Mouse (Mus musculus) ES-Bruce4 (cell line): ENCODE data around the gene Zmynd12. TPM values are rescaled to one million over a fixed set of nuclear protein-coding genes. Genes with fewer than 3 reads are reported as not detected.

Source experiments
- H3K27ac ChIP-seq: 2 replicates; pipeline ENCODE4 v1.5.1; 2012; ENCODE audit warnings: low read length, inconsistent platforms; ENCODE audit not compliant: insufficient read depth
- H3K27me3 ChIP-seq: 2 replicates; pipeline ENCODE4 v1.6.1; 2012; ENCODE audit warnings: mild to moderate bottlenecking, low read length, inconsistent platforms; ENCODE audit not compliant: control insufficient read depth, poor library complexity, insufficient read depth, severe bottlenecking
- H3K36me3 ChIP-seq: 2 replicates; pipeline ENCODE4 v1.6.1; 2012; ENCODE audit warnings: inconsistent platforms, mild to moderate bottlenecking, low read length, moderate library complexity; ENCODE audit not compliant: control insufficient read depth, poor library complexity, insufficient read depth, severe bottlenecking
- H3K4me1 ChIP-seq: one replicate; pipeline ENCODE4 v1.8.1; 2011; ENCODE audit warnings: low read length; ENCODE audit not compliant: control insufficient read depth, insufficient read depth
- H3K4me3 ChIP-seq: 2 replicates; pipeline ENCODE4 v1.5.1; 2011; ENCODE audit warnings: low read depth, mild to moderate bottlenecking, low read length
- H3K9ac ChIP-seq: 2 replicates; pipeline ENCODE4 v1.6.1; 2012; ENCODE audit warnings: low read depth, mild to moderate bottlenecking, inconsistent platforms; ENCODE audit not compliant: poor library complexity, severe bottlenecking
- H3K9me3 ChIP-seq: replicated peaks from 2 replicates; pipeline ENCODE4 v1.6.1; 2012; ENCODE audit warnings: mild to moderate bottlenecking, low read length, inconsistent platforms; ENCODE audit not compliant: control insufficient read depth, poor library complexity, insufficient read depth, severe bottlenecking
- CTCF ChIP-seq: IDR thresholded peaks from one replicate; pipeline ENCODE4 v1.8.1; 2011; ENCODE audit warnings: low read depth, low read length
- EP300 ChIP-seq: IDR thresholded peaks from 2 replicates; pipeline ENCODE4 v1.6.1; 2011; ENCODE audit warnings: low read depth, low read length; ENCODE audit not compliant: insufficient read depth
- POLR2A ChIP-seq: IDR thresholded peaks from one replicate; pipeline ENCODE4 v1.8.1; 2011; ENCODE audit warnings: low read length; ENCODE audit not compliant: insufficient read depth
- polyA plus RNA-seq: library from polyadenylated mRNA; stranded (reverse); fragments of >200 nt; gene quantifications from 2 replicates; pipeline ENCODE4 v1.2.4, GENCODE M21; 2011; ENCODE audit warnings: low read depth; ENCODE audit not compliant: missing spikeins, insufficient read depth, insufficient read length

Zmynd12 gene
- polyA plus RNA-seq, 1 experiment, result 0.96 TPM

DNA sequence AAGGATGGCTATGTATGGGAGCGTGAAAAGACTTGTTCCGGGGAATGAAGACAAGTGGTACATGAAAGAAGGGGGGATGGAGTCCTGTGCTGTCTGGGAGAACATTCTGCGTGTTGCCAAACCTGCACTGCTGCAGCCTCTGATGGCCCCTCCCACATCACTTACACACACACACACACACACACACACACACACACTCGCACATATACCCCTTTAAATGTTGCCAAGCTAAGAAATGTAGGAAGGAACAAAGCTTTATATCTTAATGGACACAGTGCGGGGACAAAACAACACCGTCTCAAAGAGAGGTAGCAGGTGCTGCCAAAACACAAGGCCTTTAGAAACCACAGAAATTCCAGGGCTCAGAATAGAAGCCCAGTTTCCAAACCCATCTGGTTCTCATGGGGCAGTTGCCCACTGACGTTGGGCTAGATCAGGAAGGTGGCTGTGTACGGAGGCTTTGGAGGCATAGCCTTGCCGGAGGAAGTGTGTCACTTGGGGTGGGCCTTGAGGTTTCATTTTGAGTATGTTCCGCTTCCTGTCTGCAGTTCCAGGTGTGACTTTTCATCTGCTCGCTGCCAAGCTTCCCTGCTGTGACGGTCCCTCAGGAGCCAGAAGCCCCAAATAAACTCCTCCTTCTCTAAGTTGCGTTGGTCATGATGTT is 41.3 kb downstream of the Zmynd12 start:
- Histone ChIP-seq H3K9me3 (no peaks in the 10 kb centered on the region), H3K9ac (no peak overlapping the region), H3K4me3 (no peak overlapping the region), H3K27ac (no peak overlapping the region), H3K4me1 (no peaks in the 10 kb centered on the region), H3K36me3 (no peaks in the 10 kb centered on the region), H3K27me3 (no peaks in the 10 kb centered on the region)
- TF ChIP-seq CTCF (no peak), POLR2A (no peak), EP300 (no peak)

DNA sequence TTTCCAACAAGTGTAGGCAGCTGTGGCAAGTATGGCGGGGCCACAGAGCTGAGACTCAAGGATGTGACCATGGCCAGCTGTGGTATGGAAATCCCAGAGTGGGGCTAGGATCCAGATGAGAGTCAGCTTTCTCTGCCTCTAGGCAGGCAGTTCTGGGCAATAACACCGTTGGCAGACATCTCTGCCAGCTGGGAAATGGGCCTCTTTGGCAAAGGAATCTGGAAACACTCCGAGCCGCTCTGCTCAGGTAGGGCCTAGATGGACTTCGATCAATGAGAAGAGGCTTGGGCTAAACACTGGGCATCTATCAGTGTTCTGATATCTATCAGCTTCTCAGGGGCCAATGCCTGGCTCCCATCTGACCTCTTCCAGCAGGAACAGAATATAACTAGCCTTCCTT is 43.2 kb downstream of the Zmynd12 start:
- no peak overlapping the region for H3K4me3 ChIP-seq
- H3K27me3 ChIP-seq, result no peaks in the 10 kb centered on the region
- H3K9ac ChIP-seq, result no peak overlapping the region
- no peaks in the 10 kb centered on the region for H3K9me3 ChIP-seq
- H3K4me1 ChIP-seq, result no peaks in the 10 kb centered on the region
- no peak overlapping the region for H3K27ac ChIP-seq
- no peak for TF ChIP-seq CTCF
- TF ChIP-seq EP300, result no peak
- no peaks in the 10 kb centered on the region for H3K36me3 ChIP-seq

DNA sequence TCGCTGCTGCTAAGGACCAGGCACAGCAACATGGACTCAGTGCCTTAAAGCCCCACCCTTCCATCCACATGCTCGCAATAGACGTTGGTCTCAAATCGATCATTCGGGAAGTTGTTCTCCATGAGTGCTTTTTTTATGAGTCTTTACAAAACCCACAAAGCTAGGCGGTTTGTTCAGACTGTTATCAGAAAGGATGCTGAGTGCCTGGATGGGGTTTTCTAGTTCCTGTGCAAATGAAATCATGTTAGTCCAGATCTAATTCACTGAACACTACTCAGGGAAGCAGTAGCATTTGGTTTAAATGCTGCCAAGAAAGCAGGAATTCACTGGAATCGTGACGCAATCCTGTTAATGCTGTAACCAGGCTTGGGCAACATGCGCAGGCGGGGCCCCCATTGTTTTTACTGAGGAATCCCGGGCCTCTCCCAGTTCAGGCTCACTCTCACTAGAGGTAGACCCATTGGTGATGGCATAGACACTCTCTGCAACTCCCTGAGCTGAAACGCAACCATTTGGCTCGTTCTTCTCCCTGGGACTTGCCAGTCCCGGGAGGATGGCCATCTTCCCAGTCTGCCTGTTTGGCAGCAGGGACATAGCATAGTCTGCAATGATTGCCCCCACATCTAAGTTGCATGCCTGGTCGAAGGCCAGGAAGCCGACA is 45.2 kb downstream of the Zmynd12 start:
- H3K4me3 ChIP-seq, result no peak overlapping the region
- H3K27ac ChIP-seq, result no peak overlapping the region
- H3K27me3 ChIP-seq, result no peaks in the 10 kb centered on the region
- no peaks in the 10 kb centered on the region for H3K9me3 ChIP-seq
- TF ChIP-seq EP300 (no peak), CTCF (no peak), POLR2A (no peak)
- no peaks in the 10 kb centered on the region for H3K36me3 ChIP-seq
- no peak overlapping the region for H3K9ac ChIP-seq
- no peaks in the 10 kb centered on the region for H3K4me1 ChIP-seq

DNA sequence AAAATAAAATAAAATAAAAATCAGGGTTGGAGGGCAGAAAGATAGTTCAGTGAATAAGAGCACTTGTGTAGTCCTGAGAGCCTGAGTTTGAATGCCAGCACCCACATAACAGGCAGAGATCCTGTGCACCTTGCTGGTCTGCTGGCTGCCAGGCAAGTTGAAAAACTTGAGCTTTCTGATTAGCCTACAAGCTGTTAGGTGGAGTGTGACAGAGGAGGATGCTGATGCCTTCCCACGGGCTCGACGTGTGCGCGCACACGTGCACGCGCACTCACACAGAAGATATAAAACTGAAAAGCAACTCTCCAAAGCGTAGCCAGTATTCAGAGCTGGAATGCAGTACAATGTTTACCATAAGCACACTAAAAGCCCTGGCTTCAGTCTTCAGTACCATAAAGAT is 49.9 kb downstream of the Zmynd12 start:
- Histone ChIP-seq H3K9ac (no peak overlapping the region), H3K36me3 (no peaks in the 10 kb centered on the region), H3K4me1 (no peaks in the 10 kb centered on the region), H3K4me3 (no peak overlapping the region), H3K9me3 (no peaks in the 10 kb centered on the region), H3K27me3 (no peaks in the 10 kb centered on the region), H3K27ac (no peak overlapping the region)
- TF ChIP-seq POLR2A (no peak), EP300 (no peak), CTCF (no peak)

DNA sequence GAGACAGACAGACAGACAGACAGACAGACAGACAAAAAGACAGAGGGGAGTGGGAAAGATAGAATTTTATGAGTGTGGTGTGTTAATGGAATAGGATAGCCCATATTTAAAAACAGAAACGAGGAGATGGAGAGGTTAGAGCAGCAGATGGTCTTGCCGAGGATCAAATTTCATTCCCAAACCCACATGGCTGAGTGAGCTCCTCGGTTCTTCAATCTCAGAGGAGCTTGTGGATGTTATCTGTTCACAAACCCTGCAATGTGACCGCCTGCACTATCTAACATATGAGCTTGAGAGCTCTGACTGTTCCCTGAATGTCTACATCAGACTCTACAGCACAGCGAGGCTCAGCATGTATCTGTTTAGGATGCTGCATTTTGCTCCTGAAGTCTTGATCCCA is 50.5 kb downstream of the Zmynd12 start:
- H3K9ac ChIP-seq, result no peak overlapping the region
- no peaks in the 10 kb centered on the region for H3K27me3 ChIP-seq
- H3K27ac ChIP-seq, result no peak overlapping the region
- no peaks in the 10 kb centered on the region for H3K9me3 ChIP-seq
- H3K4me3 ChIP-seq, result no peak overlapping the region
- H3K36me3 ChIP-seq, result no peaks in the 10 kb centered on the region
- no peaks in the 10 kb centered on the region for H3K4me1 ChIP-seq
- no peak for TF ChIP-seq EP300
- no peak for TF ChIP-seq POLR2A
- no peak for TF ChIP-seq CTCF

DNA sequence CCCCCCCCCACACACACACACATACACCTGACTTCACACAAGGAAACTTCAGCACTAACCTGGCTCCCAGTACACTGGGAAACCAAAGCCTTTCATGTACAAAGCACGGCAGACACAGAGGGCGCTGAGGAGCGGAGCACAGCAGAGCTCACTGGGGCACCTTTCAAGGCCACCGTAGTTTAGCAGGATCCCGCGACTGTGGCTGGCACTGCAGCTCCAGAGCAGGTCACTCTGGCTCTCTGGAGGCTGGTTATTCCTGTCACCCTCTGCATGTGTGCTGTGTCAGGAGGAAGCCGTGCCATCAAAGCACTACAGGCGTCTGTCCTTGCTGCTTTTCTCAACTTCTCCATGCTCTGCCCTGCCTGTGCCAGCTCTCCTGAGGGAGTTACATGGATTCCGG is 60.4 kb downstream of the Zmynd12 start:
- TF ChIP-seq EP300, result no peak
- peak; percentile 28 for TF ChIP-seq CTCF
- Histone ChIP-seq H3K4me1 (no peaks in the 10 kb centered on the region), H3K9ac (no peak overlapping the region), H3K36me3 (no peaks in the 10 kb centered on the region), H3K9me3 (no peaks in the 10 kb centered on the region), H3K27ac (no peak overlapping the region), H3K4me3 (no peak overlapping the region), H3K27me3 (no peaks in the 10 kb centered on the region)
